Mouse (Mus musculus) olfactory bulb, adult 2 months (tissue): Measurements from ENCODE around the gene Pdgfra.

ENCODE experiments used
- CTCF ChIP-seq: fragments of 200-500 bp; IDR thresholded peaks from 2 replicates; pipeline ENCODE4 v1.5.1; 2012; ENCODE audit warnings: low read depth, mild to moderate bottlenecking, low read length, moderate library complexity; ENCODE audit not compliant: insufficient read depth
- POLR2A ChIP-seq: fragments of 200-500 bp; IDR thresholded peaks from 2 replicates; pipeline ENCODE4 v1.6.1; 2012; ENCODE audit warnings: mild to moderate bottlenecking, low read depth, low read length, moderate library complexity; ENCODE audit not compliant: insufficient read depth

- TF ChIP-seq POLR2A (no peak), CTCF (no peak)
These were observed 5.6 kb upstream of the Pdgfra start for GRCm38 (mm10) chr5:75146469-75146868.
